Mouse (Mus musculus): ENCODE results near the gene Asb18. TPM values are rescaled to one million over a fixed set of nuclear protein-coding genes. Genes with fewer than 3 reads are reported as not detected.

The Asb18 gene
- 1 to 10 TPM; 1.5 to 2.1 TPM for total RNA-seq (2021)
- long read RNA-seq, experiment 1, partial matches to known transcripts = 0 of 2 reads
- long read RNA-seq, experiment 1, other reads (novel, unspliced or antisense) = 2 of 2 reads
- long read RNA-seq, experiment 2, partial matches to known transcripts = 3 of 4 reads
- long read RNA-seq, experiment 2, other reads (novel, unspliced or antisense) = 1 of 4 reads

GRCm38 (mm10) chr1:90014446-90014845 lies at the start of gene Asb18:
Gene Asb18 (minus strand): TSS chr1:90014666.
- intact Hi-C loops (cut with DNase I) = no loop called here
- no peak for DNase-seq (ENCODE audit: low spot score in 2 of 2)

- intact Hi-C loops (cut with DNase I) = loop anchor here (1.0 to 2.0 kb wide), 2 partner anchors 144 to 528 kb away; no protein-coding TSS in a partner anchor
- DNase-seq (ENCODE audit: low spot score in 2 of 2) = peak; percentile 62 to 76
These were observed 46.1 kb upstream of the Asb18 start for GRCm38 (mm10) chr1:90060599-90060998.

GRCm38 (mm10) chr1:90060054-90060453 lies 45.6 kb upstream of the Asb18 start:
- no peak for DNase-seq (ENCODE audit: low spot score in 2 of 2)
- intact Hi-C loops (cut with DNase I) = loop anchor here (1.0 to 2.0 kb wide), 2 partner anchors 145 to 528 kb away; no protein-coding TSS in a partner anchor

GRCm38 (mm10) chr1:90054991-90055390 lies 40.5 kb upstream of the Asb18 start:
- peak; percentile 30 to 63 for DNase-seq (ENCODE audit: low spot score in 2 of 2)
- intact Hi-C loops (cut with DNase I) = no loop called here

GRCm38 (mm10) chr1:90051347-90051746 lies 36.9 kb upstream of the Asb18 start:
- intact Hi-C loops (cut with DNase I) = no loop called here
- peak; percentile 67 to 70 for DNase-seq (ENCODE audit: low spot score in 2 of 2)

GRCm38 (mm10) chr1:90050046-90050739 lies 35.7 kb upstream of the Asb18 start:
- intact Hi-C loops (cut with DNase I) = no loop called here
- no peak for DNase-seq (ENCODE audit: low spot score in 2 of 2)

GRCm38 (mm10) chr1:90028305-90028704 lies 13.8 kb upstream of the Asb18 start:
- intact Hi-C loops (cut with DNase I) = no loop called here
- DNase-seq (ENCODE audit: low spot score in 2 of 2) = no peak

GRCm38 (mm10) chr1:90026945-90027344 lies 12.5 kb upstream of the Asb18 start:
- DNase-seq (ENCODE audit: low spot score in 2 of 2) = peak in 1 of 2 experiments; percentile 21
- intact Hi-C loops (cut with DNase I) = no loop called here

- intact Hi-C loops (cut with DNase I) = no loop called here
- DNase-seq (ENCODE audit: low spot score in 2 of 2) = no peak
These were observed 5.9 kb upstream of the Asb18 start for GRCm38 (mm10) chr1:90020336-90020735.

- no peak for DNase-seq (ENCODE audit: low spot score in 2 of 2)
- intact Hi-C loops (cut with DNase I) = no loop called here
These were observed 3.6 kb upstream of the Asb18 start for GRCm38 (mm10) chr1:90018071-90018470.

GRCm38 (mm10) chr1:90013273-90013672 lies 1.2 kb downstream of the Asb18 start:
- intact Hi-C loops (cut with DNase I) = no loop called here
- no peak for DNase-seq (ENCODE audit: low spot score in 2 of 2)

- DNase-seq (ENCODE audit: low spot score in 2 of 2) = peak in 1 of 2 experiments; percentile 26
These were observed 1.6 kb downstream of the Asb18 start for GRCm38 (mm10) chr1:90012850-90013249.

GRCm38 (mm10) chr1:90012168-90012567 lies 2.3 kb downstream of the Asb18 start:
- peak in 1 of 2 experiments; percentile 49 for DNase-seq (ENCODE audit: low spot score in 2 of 2)
- intact Hi-C loops (cut with DNase I) = no loop called here

More at GRCm38 (mm10) chr1:90012850-90013249, 1.6 kb downstream of the Asb18 start:
- intact Hi-C loops (cut with DNase I) = no loop called here

GRCm38 (mm10) chr1:90010077-90010476 lies 4.4 kb downstream of the Asb18 start:
- intact Hi-C loops (cut with DNase I) = no loop called here
- no peak for DNase-seq (ENCODE audit: low spot score in 2 of 2)

GRCm38 (mm10) chr1:90009188-90009587 lies 5.3 kb downstream of the Asb18 start:
- intact Hi-C loops (cut with DNase I) = no loop called here
- no peak for DNase-seq (ENCODE audit: low spot score in 2 of 2)

- DNase-seq (ENCODE audit: low spot score in 2 of 2) = peak; percentile 28 to 33
- intact Hi-C loops (cut with DNase I) = no loop called here
These were observed 7.8 kb downstream of the Asb18 start for GRCm38 (mm10) chr1:90006666-90007065.

- DNase-seq (ENCODE audit: low spot score in 2 of 2) = no peak
- intact Hi-C loops (cut with DNase I) = no loop called here
These were observed 13.5 kb downstream of the Asb18 start for GRCm38 (mm10) chr1:90000981-90001380.

GRCm38 (mm10) chr1:89999858-90000257 lies 14.6 kb downstream of the Asb18 start:
- no peak for DNase-seq (ENCODE audit: low spot score in 2 of 2)
- intact Hi-C loops (cut with DNase I) = no loop called here

GRCm38 (mm10) chr1:89998696-89999095 lies 15.8 kb downstream of the Asb18 start:
- no peak for DNase-seq (ENCODE audit: low spot score in 2 of 2)
- intact Hi-C loops (cut with DNase I) = no loop called here

- peak in 1 of 2 experiments; percentile 49 for DNase-seq (ENCODE audit: low spot score in 2 of 2)
- intact Hi-C loops (cut with DNase I) = no loop called here
These were observed 16.4 kb downstream of the Asb18 start for GRCm38 (mm10) chr1:89998076-89998475.

- no peak for DNase-seq (ENCODE audit: low spot score in 2 of 2)
- intact Hi-C loops (cut with DNase I) = no loop called here
These were observed 22.2 kb downstream of the Asb18 start for GRCm38 (mm10) chr1:89992256-89992655.
